In the genomic region with DNA sequence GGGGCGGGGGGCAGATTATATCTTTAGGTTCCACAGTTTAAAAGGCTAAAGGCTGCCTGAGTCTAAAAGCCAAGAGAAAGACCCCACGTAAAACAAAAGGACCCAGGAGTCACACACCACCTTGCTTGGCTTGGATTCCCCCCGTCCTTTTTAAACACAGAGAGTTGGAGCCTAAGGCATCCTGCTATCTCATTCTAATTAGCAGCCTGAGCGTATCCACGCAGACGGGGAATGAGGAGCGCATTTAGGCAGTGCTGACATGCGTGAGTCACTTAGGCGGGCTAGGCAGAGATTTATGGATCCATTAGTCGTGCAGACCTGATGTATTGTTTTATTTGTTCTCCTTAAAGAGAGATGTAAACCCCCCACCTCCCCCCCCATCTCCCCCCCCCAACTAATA, we compare ENCODE assay signal across 11 mouse cellular contexts. TPM values are rescaled to one million over a fixed set of nuclear protein-coding genes. Genes with fewer than 3 reads are reported as not detected.
DNase-seq lines count a peak whose midpoint lies in the region; ATAC-seq and TF ChIP-seq lines count a peak whose summit lies in the region.
"Had no signal": no experiment of that assay in that cellular context is flagged by ENCODE, and none has a peak within 500 bp of the region (broad histone marks: within the 10 kb centered on the region; RNA-seq: fewer than 3 reads in every experiment).

No protein-coding gene starts in this region.

- H3K4me1 ChIP-seq in lung, embryonic 14.5 days (ENCODE audit: insufficient read depth) = no peaks in the 10 kb centered on the region
- peaks cover 8% of the 10 kb centered on the region; the same call in 1 of the 2 replicates for H3K4me1 ChIP-seq in lung, postnatal 0 days (ENCODE audit: insufficient read depth, low read depth, low read length)
- H3K4me1 ChIP-seq in forebrain, embryonic 16.5 days (replicated peaks; ENCODE audit: control insufficient read depth, insufficient read depth, low read length) = peaks cover 6% of the 10 kb centered on the region; the same call in 1 of the 2 replicates
- H3K4me1 ChIP-seq in limb, embryonic 11.5 days (ENCODE audit: control insufficient read depth, insufficient read depth, low read length) = peaks cover 10% of the 10 kb centered on the region; the same call in 1 of the 2 replicates
- H3K4me1 ChIP-seq in neural tube, embryonic 13.5 days (replicated peaks) = peaks cover 20% of the 10 kb centered on the region

- H3K9ac ChIP-seq in lung, embryonic 14.5 days = no peak overlapping the region
- no peak overlapping the region for H3K9ac ChIP-seq in lung, postnatal 0 days (replicated peaks; ENCODE audit: low read depth)
- H3K9ac ChIP-seq in forebrain, embryonic 16.5 days (replicated peaks; ENCODE audit: low read depth, low read length) = no peak overlapping the region
- no peak overlapping the region for H3K9ac ChIP-seq in limb, embryonic 11.5 days (ENCODE audit: low read length)
- H3K9ac ChIP-seq in neural tube, embryonic 13.5 days = peak overlapping the region; percentile 22

- 21% methylated on average over 10 of the region's 10 CpGs for WGBS in lung, embryonic 14.5 days
- 42% methylated on average over 10 of the region's 10 CpGs for WGBS in lung, postnatal 0 days
- 50% methylated on average over 10 of the region's 10 CpGs for WGBS in forebrain, embryonic 16.5 days
- 12% methylated on average over 10 of the region's 10 CpGs for WGBS in limb, embryonic 11.5 days
- WGBS in neural tube, embryonic 13.5 days = 11% methylated on average over 10 of the region's 10 CpGs

- no peaks in the 10 kb centered on the region for H3K27me3 ChIP-seq in lung, embryonic 14.5 days (ENCODE audit: insufficient read depth, low read length)
- H3K27me3 ChIP-seq in lung, postnatal 0 days (replicated peaks; ENCODE audit: insufficient read depth, low read length) = no peaks in the 10 kb centered on the region
- no peaks in the 10 kb centered on the region for H3K27me3 ChIP-seq in forebrain, embryonic 16.5 days (replicated peaks; ENCODE audit: control insufficient read depth, insufficient read depth, low read length)
- H3K27me3 ChIP-seq in limb, embryonic 11.5 days (ENCODE audit: control insufficient read depth, insufficient read depth, low read length) = no peaks in the 10 kb centered on the region
- H3K27me3 ChIP-seq in neural tube, embryonic 13.5 days = no peaks in the 10 kb centered on the region

- no peak overlapping the region for H3K4me2 ChIP-seq in lung, embryonic 14.5 days
- no peak overlapping the region for H3K4me2 ChIP-seq in lung, postnatal 0 days (replicated peaks; ENCODE audit: low read depth, low read length)
- H3K4me2 ChIP-seq in forebrain, embryonic 16.5 days (ENCODE audit: low read length) = no peak overlapping the region
- H3K4me2 ChIP-seq in limb, embryonic 11.5 days (ENCODE audit: low read depth, severe bottlenecking) = no peak overlapping the region
- peak overlapping the region; percentile 18; the same call in 1 of the 2 replicates for H3K4me2 ChIP-seq in neural tube, embryonic 13.5 days

- no peak overlapping the region for H3K27ac ChIP-seq in lung, embryonic 14.5 days (ENCODE audit: low read depth)
- no peak overlapping the region for H3K27ac ChIP-seq in lung, postnatal 0 days (ENCODE audit: low read length)
- no peak overlapping the region for H3K27ac ChIP-seq in forebrain, embryonic 16.5 days (ENCODE audit: low read length)
- H3K27ac ChIP-seq in limb, embryonic 11.5 days (replicated peaks; ENCODE audit: low read depth, low read length) = 0 out of 2 replicates have a peak overlapping the region, but pooled peaks have one; percentile 33
- no peak overlapping the region for H3K27ac ChIP-seq in neural tube, embryonic 13.5 days (replicated peaks)
- H3K27ac ChIP-seq: layer of hippocampus, adult 2 months had no signal

- no peak overlapping the region for H3K4me3 ChIP-seq in lung, embryonic 14.5 days (ENCODE audit: low read depth, low read length)
- H3K4me3 ChIP-seq in lung, postnatal 0 days (ENCODE audit: low read depth, low read length) = no peak overlapping the region
- H3K4me3 ChIP-seq in forebrain, embryonic 16.5 days (replicated peaks; ENCODE audit: low read length) = no peak overlapping the region
- H3K4me3 ChIP-seq in limb, embryonic 11.5 days (ENCODE audit: low read depth, low read length) = no peak overlapping the region
- no peak overlapping the region for H3K4me3 ChIP-seq in neural tube, embryonic 13.5 days
- H3K4me3 ChIP-seq: layer of hippocampus, adult 2 months had no signal

- no peaks in the 10 kb centered on the region for H3K36me3 ChIP-seq in lung, embryonic 14.5 days (ENCODE audit: insufficient read depth)
- no peaks in the 10 kb centered on the region for H3K36me3 ChIP-seq in lung, postnatal 0 days (ENCODE audit: insufficient read depth, low read length)
- no peaks in the 10 kb centered on the region for H3K36me3 ChIP-seq in forebrain, embryonic 16.5 days (ENCODE audit: control insufficient read depth, insufficient read depth)
- H3K36me3 ChIP-seq in limb, embryonic 11.5 days (ENCODE audit: control insufficient read depth, insufficient read depth, low read length) = no peaks in the 10 kb centered on the region
- no peaks in the 10 kb centered on the region for H3K36me3 ChIP-seq in neural tube, embryonic 13.5 days

- 0 out of 2 replicates have a peak, but pooled peaks have one; percentile 39 for ATAC-seq in lung, embryonic 14.5 days (ENCODE audit: insufficient read depth)
- no peak for ATAC-seq in lung, postnatal 0 days
- peak; percentile 87 for ATAC-seq in forebrain, embryonic 16.5 days
- ATAC-seq in limb, embryonic 11.5 days (ENCODE audit: insufficient number of reproducible peaks, low FRiP score, low TSS enrichment, low read depth) = peak; percentile 48; the same call in 1 of the 2 replicates
- peak; percentile 91 for ATAC-seq in neural tube, embryonic 13.5 days (ENCODE audit: low read depth)

- no peak for TF ChIP-seq EP300 in lung, postnatal 0 days (IDR thresholded peaks at IDR 0.05)

- no peaks in the 10 kb centered on the region for H3K9me3 ChIP-seq in lung, embryonic 14.5 days (ENCODE audit: low read depth, low read length)
- no peaks in the 10 kb centered on the region for H3K9me3 ChIP-seq in lung, postnatal 0 days (ENCODE audit: low read length)
- H3K9me3 ChIP-seq in forebrain, embryonic 16.5 days (ENCODE audit: control insufficient read depth, low read length) = no peaks in the 10 kb centered on the region
- H3K9me3 ChIP-seq in limb, embryonic 11.5 days (ENCODE audit: control insufficient read depth, low read length) = no peaks in the 10 kb centered on the region
- H3K9me3 ChIP-seq in neural tube, embryonic 13.5 days = no peaks in the 10 kb centered on the region

- TF ChIP-seq CTCF in lung, embryonic 14.5 days (IDR thresholded peaks at IDR 0.05; ENCODE audit: low read depth) = no peak
- TF ChIP-seq CTCF in lung, postnatal 0 days (IDR thresholded peaks at IDR 0.05) = no peak

- DNase-seq in lung, embryonic 14.5 days = no peak
- DNase-seq in lung, postnatal 0 days (ENCODE audit: low spot score) = no peak
- peak; percentile 30 for DNase-seq in limb, embryonic 11.5 days (ENCODE audit: low spot score)
- DNase-seq in lung, adult 18-20 months = no peak
- no peak for DNase-seq in kidney, adult 18-20 months
- DNase-seq: cerebellum, adult 9-10 months; left cerebral cortex, postnatal 4 days; spleen, adult 18-20 months had no signal

RNA-seq across cellular contexts. Expression of a gene that starts 0.9 kb away (rescaled TPM):
- polyA plus RNA-seq in lung, embryonic 14.5 days (2014; fragmentation: Nextera tagmentation; extraction: Ambion mirVana) = 1.4 and 2.3 TPM in 2 replicates
- 4.9 and 8.4 TPM in 2 replicates for polyA plus RNA-seq in lung, postnatal 0 days (2015; fragmentation: Nextera tagmentation; extraction: Ambion mirVana)
- polyA plus RNA-seq in forebrain, embryonic 16.5 days (2015; fragmentation: Nextera tagmentation; extraction: Ambion mirVana) = 0.68 and 0.76 TPM in 2 replicates
- polyA plus RNA-seq in limb, embryonic 11.5 days (2014; fragmentation: Nextera tagmentation; extraction: Ambion mirVana) = 6.4 and 10.1 TPM in 2 replicates
- 5.2 and 7.3 TPM in 2 replicates for polyA plus RNA-seq in neural tube, embryonic 13.5 days (2015; fragmentation: Nextera tagmentation; extraction: Ambion mirVana)

RNA-seq across cellular contexts. Expression of a gene that starts 56.6 kb away (rescaled TPM):
- polyA plus RNA-seq in lung, embryonic 14.5 days (2014; fragmentation: Nextera tagmentation; extraction: Ambion mirVana) = 26.5 and 30.8 TPM in 2 replicates
- 7.4 and 9.7 TPM in 2 replicates for polyA plus RNA-seq in lung, postnatal 0 days (2015; fragmentation: Nextera tagmentation; extraction: Ambion mirVana)
- polyA plus RNA-seq in forebrain, embryonic 16.5 days (2015; fragmentation: Nextera tagmentation; extraction: Ambion mirVana) = 34.4 and 35.4 TPM in 2 replicates
- 34.4 and 37.9 TPM in 2 replicates for polyA plus RNA-seq in limb, embryonic 11.5 days (2014; fragmentation: Nextera tagmentation; extraction: Ambion mirVana)
- polyA plus RNA-seq in neural tube, embryonic 13.5 days (2015; fragmentation: Nextera tagmentation; extraction: Ambion mirVana) = 25.0 and 27.4 TPM in 2 replicates
